Comparison of ENCODE assay signal across 11 mouse cellular contexts in genomic region chr3:45681410-45681809, GRCm38 (mm10).
DNase-seq lines count a peak whose midpoint lies in the region; ATAC-seq and TF ChIP-seq lines count a peak whose summit lies in the region.
"Had no signal": no experiment of that assay in that cellular context is flagged by ENCODE, and none has a peak within 500 bp of the region (broad histone marks: within the 10 kb centered on the region; RNA-seq: fewer than 3 reads in every experiment).

No protein-coding gene starts in this region.

- DNase-seq in layer of hippocampus, adult 2 months (ENCODE audit: low spot score in 2 of 2), result no peak
- DNase-seq in layer of hippocampus, adult 9-10 months (ENCODE audit: low spot score), result no peak
- DNase-seq in embryo, embryonic 9.5 days (ENCODE audit: extremely low spot score), result peak; percentile 11
- no peak for DNase-seq in hindbrain, embryonic 14.5 days (ENCODE audit: low spot score)
- peak; percentile 50 for DNase-seq in retina, embryonic 14.5 days (ENCODE audit: low spot score)
- no peak for DNase-seq in right cerebral cortex, postnatal 36 days (ENCODE audit: low spot score in 2 of 2)
- no peak for DNase-seq in cerebellum, adult 18-20 months
- DNase-seq: heart, postnatal 36 days had no signal

- no peak; the same call in 1 of the 2 replicates for TF ChIP-seq CTCF in layer of hippocampus, adult 2 months (conservative IDR thresholded peaks at IDR 0.05)

- 4% methylated on average over 12 of the region's 12 CpGs for WGBS in hindbrain, embryonic 14.5 days

- no peaks in the 10 kb centered on the region for H3K36me3 ChIP-seq in hindbrain, embryonic 14.5 days (replicated peaks; ENCODE audit: control insufficient read depth, insufficient read depth)
- H3K36me3 ChIP-seq: lung, embryonic 15.5 days had no signal

- H3K4me1 ChIP-seq in hindbrain, embryonic 14.5 days (replicated peaks; ENCODE audit: control insufficient read depth, insufficient read depth, low read length), result no peaks in the 10 kb centered on the region
- H3K4me1 ChIP-seq: lung, embryonic 15.5 days had no signal

- no peaks in the 10 kb centered on the region for H3K27me3 ChIP-seq in hindbrain, embryonic 14.5 days (ENCODE audit: control insufficient read depth, insufficient read depth, low read length)

- H3K4me3 ChIP-seq in layer of hippocampus, adult 2 months, result peak overlapping the region; percentile 42; the same call in 1 of the 2 replicates
- peak overlapping the region; percentile 4; the same call in 1 of the 2 replicates for H3K4me3 ChIP-seq in hindbrain, embryonic 14.5 days (replicated peaks; ENCODE audit: low read length)
- H3K4me3 ChIP-seq: left cerebral cortex, adult 2 months; lung, embryonic 15.5 days had no signal

- H3K9ac ChIP-seq in hindbrain, embryonic 14.5 days, result no peak overlapping the region
- H3K9ac ChIP-seq: lung, embryonic 15.5 days had no signal

- no peaks in the 10 kb centered on the region for H3K9me3 ChIP-seq in hindbrain, embryonic 14.5 days (ENCODE audit: control insufficient read depth, low read length)
- H3K9me3 ChIP-seq: lung, embryonic 15.5 days had no signal

- H3K4me2 ChIP-seq in hindbrain, embryonic 14.5 days (replicated peaks), result peak overlapping the region; percentile 41
- H3K4me2 ChIP-seq: lung, embryonic 15.5 days had no signal

- ATAC-seq in hindbrain, embryonic 14.5 days (ENCODE audit: low FRiP score), result no peak
- ATAC-seq in granulocyte monocyte progenitor cell, adult 5-6 weeks (replicated peaks; ENCODE audit: poor library complexity, severe bottlenecking), result no peak

- H3K27ac ChIP-seq in layer of hippocampus, adult 2 months, result no peak overlapping the region
- no peak overlapping the region for H3K27ac ChIP-seq in hindbrain, embryonic 14.5 days
- H3K27ac ChIP-seq: left cerebral cortex, adult 2 months; lung, embryonic 15.5 days had no signal

Comparison
In these comparisons a context has a peak if more than half of its experiments do, and no peak if none do; other contexts are left out.
1. DNase-seq: peak in embryo, embryonic 9.5 days (single experiment) and retina, embryonic 14.5 days (single experiment); none in layer of hippocampus, adult 2 months (0 of 2), layer of hippocampus, adult 9-10 months (single experiment), hindbrain, embryonic 14.5 days (single experiment), right cerebral cortex, postnatal 36 days (0 of 2) and cerebellum, adult 18-20 months (0 of 2).